Mouse (Mus musculus): ENCODE results near the gene Kif1bp. TPM values are rescaled to one million over a fixed set of nuclear protein-coding genes. Genes with fewer than 3 reads are reported as not detected.
"Not testable (repeated sequence)": the region's sequence is repeated elsewhere in the genome, so short reads cannot be mapped to it uniquely, and the experiment has no call there.

Gene Kif1bp
- 66.8 and 68.0 TPM in 2 replicates for polyA plus RNA-seq (2015; fragmentation: Nextera tagmentation; extraction: Ambion mirVana)

DNA sequence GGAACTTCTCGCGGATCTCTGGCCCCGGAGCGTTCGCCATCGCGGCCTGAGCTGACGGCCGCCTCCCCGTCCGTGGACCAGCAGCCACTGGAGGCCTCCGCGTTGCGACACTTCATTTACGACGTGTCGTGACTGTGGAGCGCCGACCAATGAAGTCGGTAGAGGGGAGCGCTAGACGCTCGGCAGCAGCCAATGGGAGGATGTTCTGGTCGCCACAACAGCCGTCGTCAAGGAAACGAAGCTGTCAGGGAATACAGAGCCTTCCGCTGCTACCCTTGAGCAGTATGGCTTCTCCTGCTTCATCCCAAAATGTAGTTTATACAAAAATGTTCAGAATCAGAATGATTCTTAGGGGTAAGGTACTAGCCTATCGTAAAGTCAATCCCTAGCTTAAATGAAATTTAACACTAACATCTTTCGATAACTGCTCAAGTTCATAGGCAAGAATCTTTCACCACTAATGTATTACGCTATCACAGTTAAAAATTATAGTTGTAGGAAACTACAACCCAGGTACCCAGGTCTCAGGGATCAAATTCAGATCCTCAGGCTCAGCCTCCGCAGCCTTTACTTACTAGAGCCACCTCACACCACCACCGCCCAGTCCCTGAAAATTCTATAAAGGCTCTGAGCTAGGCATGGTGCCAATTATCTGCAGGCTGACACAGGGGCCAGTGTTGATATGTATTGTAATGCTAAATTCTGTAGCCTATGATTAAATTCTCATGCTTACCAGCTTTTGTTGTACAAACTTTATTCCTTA lies at the start of gene Kif1bp:
Gene Kif1bp (minus strand): TSS at position 120 of the 763 bp plus-strand sequence.
- peak; percentile 100 for ATAC-seq (ENCODE audit: low FRiP score)
- Histone ChIP-seq H3K36me3 (peaks cover 51% of the 10 kb centered on the region), H3K4me2 (peak within 1 kb of the TSS; percentile 86), H3K4me1 (replicated peaks) (peaks cover 20% of the 10 kb centered on the region), H3K27me3 (no peaks in the 10 kb centered on the region), H3K9me3 (no peaks in the 10 kb centered on the region), H3K9ac (peak within 1 kb of the TSS; percentile 92), H3K4me3 (peak within 1 kb of the TSS; percentile 90), H3K27ac (peak within 1 kb of the TSS; percentile 92)
- 5% methylated on average over 33 of the region's 33 CpGs for WGBS

DNA sequence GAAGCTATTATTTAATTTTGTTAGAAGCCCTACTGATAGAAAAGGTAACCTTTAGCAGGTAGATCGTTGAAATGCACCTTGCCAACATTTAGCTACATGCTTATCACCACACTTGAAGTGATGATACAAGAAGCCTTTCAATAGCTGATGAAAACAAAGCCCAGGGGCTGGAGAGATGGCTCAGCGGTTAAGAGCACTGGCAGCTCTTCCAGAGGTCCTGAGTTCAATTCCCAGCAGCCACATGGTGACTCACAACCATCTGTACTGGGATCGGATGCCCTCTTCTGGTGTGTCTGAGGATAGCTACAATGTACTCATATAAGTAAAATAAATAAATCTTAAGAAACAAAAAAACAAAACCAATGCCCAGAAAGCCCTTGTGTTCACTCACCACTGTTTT lies 25.9 kb upstream of the Kif1bp start:
- H3K9me3 ChIP-seq = no peaks in the 10 kb centered on the region
- ATAC-seq (ENCODE audit: low FRiP score) = no peak
- peaks cover 26% of the 10 kb centered on the region for H3K4me1 ChIP-seq (replicated peaks)
- no peaks in the 10 kb centered on the region for H3K27me3 ChIP-seq
- H3K4me3 ChIP-seq = no peak overlapping the region
- no peaks in the 10 kb centered on the region for H3K36me3 ChIP-seq
- H3K9ac ChIP-seq = no peak overlapping the region
- 81% methylated on average over 3 of the region's 3 CpGs for WGBS
- H3K4me2 ChIP-seq = no peak overlapping the region
- H3K27ac ChIP-seq = no peak overlapping the region

DNA sequence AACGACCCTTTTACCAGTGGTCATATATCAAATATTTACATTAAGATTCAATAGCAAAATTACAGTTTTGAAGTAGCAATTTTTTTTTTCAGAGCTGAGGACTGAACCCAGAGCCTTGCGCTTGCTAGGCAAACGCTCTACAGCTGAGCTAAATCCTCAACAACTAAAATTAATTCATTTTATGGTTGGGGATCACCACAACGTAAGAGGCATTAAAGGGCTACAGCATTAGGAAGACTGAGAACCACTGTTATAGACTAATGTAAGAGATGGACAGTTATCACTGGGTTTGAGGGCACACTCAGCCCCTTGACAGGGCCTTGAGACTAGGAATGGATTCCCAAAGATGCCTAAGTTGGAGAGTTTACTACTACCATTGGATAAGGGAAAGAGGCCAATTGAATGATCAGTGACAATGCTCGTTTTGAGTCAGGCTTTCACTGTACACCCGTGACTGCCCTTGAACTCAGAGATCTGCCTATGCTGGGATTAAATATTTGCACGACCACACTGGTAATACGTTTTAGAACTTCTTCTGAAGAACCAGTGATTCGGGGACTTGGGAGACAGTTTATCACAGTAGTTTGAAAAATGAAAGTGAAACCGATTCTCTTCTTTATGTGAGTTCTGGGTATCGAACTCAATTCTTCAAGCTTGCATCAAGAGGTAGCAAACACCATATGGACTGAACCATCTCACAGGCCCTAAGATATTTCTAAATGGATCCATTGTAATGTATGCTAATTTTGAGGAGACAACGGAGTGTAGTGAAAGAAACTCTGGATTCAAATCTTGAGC lies 25.2 kb upstream of the Kif1bp start:
- 91% methylated on average over 12 of the region's 12 CpGs for WGBS
- Histone ChIP-seq H3K4me2 (0 out of 2 replicates have a peak overlapping the region, but pooled peaks have one; percentile 91), H3K27me3 (no peaks in the 10 kb centered on the region), H3K27ac (no peak overlapping the region), H3K4me3 (no peak overlapping the region), H3K9ac (no peak overlapping the region), H3K4me1 (replicated peaks) (peaks cover 27% of the 10 kb centered on the region), H3K36me3 (peaks cover 2% of the 10 kb centered on the region), H3K9me3 (no peaks in the 10 kb centered on the region)
- ATAC-seq (ENCODE audit: low FRiP score) = no peak

DNA sequence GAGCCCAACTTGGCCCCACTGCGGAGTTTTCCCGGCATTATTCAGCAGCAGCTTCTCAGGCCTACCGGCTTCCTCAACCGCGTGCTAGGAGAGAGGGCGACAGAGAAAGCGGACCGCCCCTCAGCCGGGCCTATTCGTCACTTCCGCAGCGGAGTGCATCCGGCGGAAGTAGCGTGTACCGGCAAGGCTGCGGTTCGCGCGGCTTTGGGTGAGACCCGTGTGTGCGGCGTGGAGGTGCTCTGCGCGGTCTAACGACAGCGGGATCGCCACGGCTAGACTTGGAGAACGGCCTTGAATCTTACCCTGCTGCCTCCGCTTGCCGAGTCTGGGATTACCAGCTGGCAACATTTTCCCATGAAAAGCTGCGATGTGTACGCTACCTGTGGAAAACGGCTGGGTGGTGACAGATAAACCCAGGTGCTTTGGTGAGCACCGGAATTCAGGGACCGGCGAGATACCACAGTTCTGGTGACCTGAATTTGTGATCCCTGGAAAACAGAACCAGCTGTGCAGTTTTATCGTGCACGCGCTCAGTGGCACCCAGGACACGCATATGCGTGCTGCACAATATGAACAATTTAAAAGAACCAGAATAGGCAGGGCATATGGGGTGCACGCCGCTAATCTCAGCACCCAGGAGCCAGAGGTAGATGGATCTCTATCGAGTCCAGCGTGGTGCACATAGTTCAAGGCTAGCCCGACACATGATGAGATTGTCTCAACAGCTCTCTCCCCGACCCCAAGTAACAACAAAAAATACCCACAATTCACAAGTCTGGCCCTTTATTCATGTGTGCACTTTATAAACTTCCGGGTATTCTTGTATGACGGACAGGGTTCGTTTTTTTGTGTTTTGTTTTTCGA lies 24.2 kb upstream of the Kif1bp start, which contains the start of gene Ddx21:
Gene Ddx21 (minus strand): TSS at position 105 of the 864 bp plus-strand sequence.
- Histone ChIP-seq H3K9me3 (no peaks in the 10 kb centered on the region), H3K4me2 (peak within 1 kb of the TSS; percentile 91), H3K4me3 (peak within 1 kb of the TSS; percentile 93), H3K36me3 (peaks cover 12% of the 10 kb centered on the region), H3K4me1 (replicated peaks) (peaks cover 34% of the 10 kb centered on the region), H3K27ac (peak within 1 kb of the TSS; percentile 88), H3K27me3 (no peaks in the 10 kb centered on the region), H3K9ac (peak within 1 kb of the TSS; percentile 87)
- WGBS = 7% methylated on average over 53 of the region's 53 CpGs
- peak; percentile 98 for ATAC-seq (ENCODE audit: low FRiP score)

DNA sequence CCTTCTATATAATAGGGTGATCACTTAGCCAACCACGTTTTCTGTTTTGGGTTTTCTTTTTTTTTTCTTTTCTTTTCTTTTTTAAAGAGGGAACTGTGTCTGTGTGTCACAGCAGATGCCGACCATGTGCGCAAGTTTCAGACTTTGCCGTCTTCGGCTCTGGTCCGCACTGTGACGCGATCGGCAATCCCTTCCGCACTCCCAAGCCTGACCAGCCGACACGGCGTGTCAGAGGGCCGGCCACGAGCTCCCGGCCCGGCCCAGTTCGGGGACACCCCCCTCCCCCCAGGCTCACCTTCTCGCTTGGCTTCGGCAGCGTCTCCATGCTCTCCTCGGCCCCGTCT lies 23.5 kb upstream of the Kif1bp start:
- H3K4me2 ChIP-seq = peak overlapping the region; percentile 91

DNA sequence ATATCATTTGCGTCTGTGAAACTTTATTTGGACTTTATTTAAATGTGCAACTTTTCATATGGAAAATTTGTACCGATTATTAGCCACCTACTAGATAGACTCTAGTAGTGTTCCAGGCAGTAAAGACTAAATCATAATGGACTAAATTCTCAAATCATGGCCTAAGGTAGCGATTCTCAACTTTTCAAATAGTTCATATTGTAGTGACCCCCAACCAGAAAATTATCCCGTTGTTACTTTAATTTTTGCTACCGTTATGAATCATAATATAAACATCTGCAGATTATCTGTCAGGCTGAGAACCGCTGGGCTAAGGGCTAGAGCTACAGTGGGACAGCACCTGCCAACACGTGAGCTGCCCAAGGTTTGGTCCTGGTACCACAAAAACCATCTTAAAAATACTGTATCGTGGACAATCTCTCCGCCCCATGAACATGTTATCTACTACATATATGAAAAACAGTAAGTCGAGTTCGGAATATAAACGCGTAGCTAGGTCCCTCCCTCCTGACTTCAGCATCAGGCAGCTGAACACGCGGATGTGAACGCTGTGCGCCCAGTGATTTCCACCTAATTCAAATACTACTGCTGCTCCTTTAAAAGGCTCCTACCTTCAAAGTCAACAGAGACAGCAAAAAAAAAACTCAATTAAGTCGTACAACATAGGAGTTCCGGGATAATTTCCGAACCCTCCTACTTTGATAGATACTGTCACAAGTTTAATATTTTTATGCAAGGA lies 23.0 kb upstream of the Kif1bp start:
- peak overlapping the region; percentile 91 for H3K4me2 ChIP-seq
- peak overlapping the region; percentile 93 for H3K4me3 ChIP-seq
- ATAC-seq (ENCODE audit: low FRiP score) = no peak
- no peak overlapping the region for H3K27ac ChIP-seq
- H3K27me3 ChIP-seq = no peaks in the 10 kb centered on the region
- H3K4me1 ChIP-seq (replicated peaks) = peaks cover 38% of the 10 kb centered on the region
- H3K36me3 ChIP-seq = peaks cover 20% of the 10 kb centered on the region
- WGBS = 13% methylated on average over 20 of the region's 20 CpGs
- H3K9ac ChIP-seq = peak overlapping the region; percentile 87
- no peaks in the 10 kb centered on the region for H3K9me3 ChIP-seq

More for the DNA sequence above, 23.5 kb upstream of the Kif1bp start:
- Histone ChIP-seq H3K9me3 (no peaks in the 10 kb centered on the region), H3K36me3 (peaks cover 18% of the 10 kb centered on the region), H3K27me3 (no peaks in the 10 kb centered on the region), H3K4me1 (replicated peaks) (peaks cover 38% of the 10 kb centered on the region), H3K9ac (peak overlapping the region; percentile 87), H3K27ac (peak overlapping the region; percentile 88), H3K4me3 (peak overlapping the region; percentile 93)
- ATAC-seq (ENCODE audit: low FRiP score) = peak; percentile 73
- WGBS = under 1% methylated on average over 23 of the region's 23 CpGs

DNA sequence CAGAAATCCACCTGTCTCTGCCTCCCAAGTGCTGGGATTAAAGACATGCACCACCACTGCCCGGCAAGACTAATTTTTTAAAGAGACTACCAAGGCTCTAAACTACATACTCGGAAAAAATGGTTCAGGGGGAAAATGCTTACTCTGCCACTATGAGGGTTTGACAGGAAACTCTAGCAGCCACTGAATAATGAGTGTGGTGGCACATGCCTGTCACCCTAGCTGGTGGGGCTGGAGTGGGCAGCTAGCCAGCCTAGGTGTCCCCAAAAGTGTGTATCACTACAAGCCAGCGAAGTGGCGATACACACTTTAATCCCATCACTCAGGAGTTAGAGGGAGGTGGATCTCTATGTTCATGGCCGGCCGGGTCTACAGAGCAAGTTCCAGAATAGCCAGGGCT lies 21.8 kb upstream of the Kif1bp start:
- Histone ChIP-seq H3K36me3 (peaks cover 22% of the 10 kb centered on the region), H3K9ac (no peak overlapping the region), H3K27me3 (no peaks in the 10 kb centered on the region), H3K4me1 (replicated peaks) (peaks cover 38% of the 10 kb centered on the region), H3K9me3 (no peaks in the 10 kb centered on the region), H3K4me3 (no peak overlapping the region), H3K27ac (no peak overlapping the region), H3K4me2 (peak overlapping the region; percentile 4)
- no peak for ATAC-seq (ENCODE audit: low FRiP score)
- 95% methylated on average over 6 of the region's 6 CpGs for WGBS

DNA sequence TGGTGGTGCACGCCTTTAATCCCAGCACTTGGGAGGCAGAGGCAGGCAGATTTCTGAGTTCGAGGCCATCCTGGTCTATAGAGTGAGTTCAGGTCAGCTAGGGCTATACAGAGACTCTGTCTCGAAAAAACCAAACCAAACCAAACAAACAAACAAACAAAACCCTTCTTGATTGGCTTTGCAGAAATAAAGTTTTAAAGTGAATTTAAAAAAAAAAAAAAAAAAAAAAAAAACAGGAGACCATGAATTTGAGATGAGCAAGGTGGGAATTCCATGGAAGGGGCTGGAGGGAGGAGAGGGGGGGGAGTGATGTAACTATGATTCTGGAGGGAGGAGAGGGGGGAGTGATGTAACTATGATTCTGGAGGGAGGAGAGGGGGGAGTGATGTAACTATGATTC lies 21.1 kb upstream of the Kif1bp start:
- Histone ChIP-seq H3K4me1 (replicated peaks) (peaks cover 38% of the 10 kb centered on the region), H3K36me3 (peaks cover 27% of the 10 kb centered on the region)
- H3K27ac ChIP-seq; H3K4me3 ChIP-seq; ATAC-seq (ENCODE audit: low FRiP score); H3K9ac ChIP-seq; H3K27me3 ChIP-seq; H3K9me3 ChIP-seq; H3K4me2 ChIP-seq: not testable (repeated sequence)
- WGBS = 100% methylated on average over 3 of the region's 3 CpGs

DNA sequence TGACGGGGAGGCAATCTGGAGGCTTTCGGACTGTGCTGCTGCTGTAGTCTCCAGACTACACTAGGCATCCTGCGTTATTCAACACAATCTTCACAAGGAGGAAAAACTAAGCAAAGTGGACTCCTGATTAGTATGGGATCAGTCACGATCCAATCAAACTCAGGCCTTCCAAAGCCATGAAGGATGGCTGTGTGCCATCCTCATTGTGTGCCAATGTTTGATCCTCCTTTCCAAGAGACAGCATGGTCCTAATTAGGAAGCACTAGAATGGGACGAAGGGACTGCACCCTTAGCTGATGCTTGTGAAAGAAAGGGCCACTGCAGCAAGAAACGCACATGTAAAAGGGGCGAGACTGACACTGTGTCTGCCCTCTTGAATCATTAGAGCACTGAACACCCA lies 14.2 kb upstream of the Kif1bp start:
- Histone ChIP-seq H3K4me2 (no peak overlapping the region), H3K36me3 (peaks cover 77% of the 10 kb centered on the region), H3K9ac (no peak overlapping the region), H3K27ac (no peak overlapping the region), H3K4me3 (no peak overlapping the region), H3K27me3 (no peaks in the 10 kb centered on the region), H3K4me1 (replicated peaks) (0 out of 2 replicates have a peak, but pooled peaks cover 5% of the 10 kb centered on the region), H3K9me3 (no peaks in the 10 kb centered on the region)
- WGBS = 94% methylated on average over 7 of the region's 7 CpGs
- ATAC-seq (ENCODE audit: low FRiP score) = no peak

DNA sequence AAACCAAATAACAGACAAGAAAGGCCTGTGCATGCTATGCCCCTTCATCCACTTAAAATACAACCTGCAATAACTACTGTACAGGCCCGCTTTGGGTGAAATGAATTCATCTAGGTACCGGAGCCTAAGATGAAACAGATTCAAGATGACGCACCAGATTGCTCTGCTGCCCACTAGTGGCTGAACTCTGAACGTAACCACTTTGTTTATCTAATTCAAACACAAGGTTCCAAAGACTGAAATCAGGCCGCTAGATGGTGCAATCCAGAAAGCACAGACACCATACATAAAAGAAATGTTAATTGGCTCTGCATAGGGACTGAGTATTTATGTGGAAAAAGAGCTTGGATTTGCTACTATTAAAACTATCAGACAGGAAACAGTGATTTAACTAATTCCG lies 11.9 kb upstream of the Kif1bp start:
- H3K9ac ChIP-seq = no peak overlapping the region
- ATAC-seq (ENCODE audit: low FRiP score) = peak; percentile 73; the same call in 1 of the 2 replicates
- no peaks in the 10 kb centered on the region for H3K9me3 ChIP-seq
- H3K36me3 ChIP-seq = peaks cover 89% of the 10 kb centered on the region
- H3K4me1 ChIP-seq (replicated peaks) = no peaks in the 10 kb centered on the region
- 44% methylated on average over 6 of the region's 6 CpGs for WGBS
- H3K4me3 ChIP-seq = no peak overlapping the region
- no peak overlapping the region for H3K27ac ChIP-seq
- H3K4me2 ChIP-seq = no peak overlapping the region
- H3K27me3 ChIP-seq = no peaks in the 10 kb centered on the region

DNA sequence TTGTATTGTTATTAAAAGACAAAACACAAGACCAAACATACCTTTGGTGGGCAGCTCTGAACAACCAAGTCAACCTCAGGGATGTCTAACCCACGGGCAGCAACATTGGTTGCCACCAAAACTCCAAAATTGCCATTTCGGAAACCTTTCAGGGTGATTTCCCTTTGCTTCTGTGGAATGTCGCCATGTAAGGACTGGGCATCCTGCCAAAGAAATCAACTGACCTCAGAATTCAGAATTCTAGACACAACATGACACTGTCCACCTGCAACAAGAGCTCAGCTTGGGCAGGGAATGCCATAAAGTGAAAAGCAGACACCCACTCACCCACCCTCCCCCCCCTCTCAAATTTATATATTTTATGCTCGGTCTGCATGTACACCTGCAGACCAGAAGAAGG lies 10.4 kb upstream of the Kif1bp start:
- no peak for ATAC-seq (ENCODE audit: low FRiP score)
- Histone ChIP-seq H3K4me2 (no peak overlapping the region), H3K27ac (no peak overlapping the region), H3K27me3 (no peaks in the 10 kb centered on the region), H3K9me3 (no peaks in the 10 kb centered on the region), H3K4me3 (no peak overlapping the region), H3K36me3 (peaks cover 93% of the 10 kb centered on the region), H3K9ac (no peak overlapping the region), H3K4me1 (replicated peaks) (no peaks in the 10 kb centered on the region)
- 69% methylated on average over 4 of the region's 4 CpGs for WGBS
